Mouse (Mus musculus): Measurements from ENCODE around the gene Mphosph6. TPM values are rescaled to one million over a fixed set of nuclear protein-coding genes. Genes with fewer than 3 reads are reported as not detected.

Gene Mphosph6
- polyA plus RNA-seq, 1 experiment from 2014 or later = 43.4 TPM

GRCm38 (mm10) chr8:117796464-117796863 lies 5.3 kb downstream of the Mphosph6 start:
- H3K9me3 ChIP-seq (ENCODE audit: control insufficient read depth, low read length) = no peaks in the 10 kb centered on the region
- no peak overlapping the region for H3K4me2 ChIP-seq (ENCODE audit: low read depth, low read length)
- H3K27me3 ChIP-seq (replicated peaks; ENCODE audit: control insufficient read depth, insufficient read depth, low read length) = no peaks in the 10 kb centered on the region
- H3K4me1 ChIP-seq (ENCODE audit: control insufficient read depth, insufficient read depth, low read length) = peaks cover 16% of the 10 kb centered on the region
- H3K36me3 ChIP-seq (ENCODE audit: control insufficient read depth, insufficient read depth, low read length) = peaks cover 5% of the 10 kb centered on the region; the same call in 1 of the 2 replicates
- 85% methylated on average over 15 of the region's 15 CpGs for WGBS
- no peak overlapping the region for H3K27ac ChIP-seq (ENCODE audit: low read length)
- ATAC-seq = no peak
- no peak overlapping the region for H3K4me3 ChIP-seq (ENCODE audit: low read length)
- H3K9ac ChIP-seq (ENCODE audit: low read depth, low read length) = no peak overlapping the region

DNA sequence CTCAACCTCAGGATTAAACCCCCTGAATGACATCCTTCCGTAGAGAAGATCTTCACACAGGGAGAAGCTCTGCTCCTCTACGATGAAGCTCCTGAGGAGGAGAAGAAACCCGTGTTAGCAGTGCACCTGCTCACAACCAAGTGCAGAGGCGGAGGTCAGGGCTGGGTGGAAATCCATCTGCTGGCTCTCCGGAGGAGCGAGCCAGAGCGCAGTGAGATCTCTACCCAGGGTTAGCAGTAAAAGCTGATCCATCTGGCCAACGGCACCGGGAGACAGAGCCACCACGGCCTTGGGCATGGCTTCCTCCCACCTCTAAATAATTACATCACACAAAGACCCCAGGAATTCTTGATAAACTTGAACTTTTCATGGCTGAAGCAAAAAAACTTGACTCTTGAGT lies 7.2 kb downstream of the Mphosph6 start:
- Histone ChIP-seq H3K4me1 (ENCODE audit: control insufficient read depth, insufficient read depth, low read length) (peaks cover 3% of the 10 kb centered on the region; the same call in 1 of the 2 replicates), H3K36me3 (ENCODE audit: control insufficient read depth, insufficient read depth, low read length) (peaks cover 19% of the 10 kb centered on the region)

DNA sequence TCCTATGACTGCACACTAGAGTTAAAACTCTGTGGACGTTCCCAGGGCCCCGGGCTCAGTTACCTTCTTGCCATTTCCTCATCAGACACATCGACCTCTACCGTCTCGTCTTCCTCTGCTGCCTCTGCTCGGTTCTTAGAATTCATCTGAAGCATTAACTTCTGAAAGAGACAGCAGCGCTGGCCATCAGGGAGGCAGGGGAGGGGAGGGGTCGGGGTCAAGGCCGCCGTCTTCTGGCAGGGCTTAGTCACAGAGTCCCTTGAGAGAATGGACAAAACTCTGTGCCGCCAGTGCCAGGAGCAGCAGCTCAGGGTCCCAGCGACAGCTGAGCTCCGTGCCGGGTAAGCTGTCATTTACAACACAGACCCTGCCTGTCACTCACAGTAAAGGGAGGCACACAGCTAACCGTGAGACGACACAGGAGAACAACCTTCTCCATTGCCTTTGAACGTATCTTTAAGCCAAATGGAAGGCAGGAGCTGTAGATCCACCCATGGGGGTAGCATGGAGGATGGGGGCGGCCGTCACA lies 9.1 kb downstream of the Mphosph6 start:
- Histone ChIP-seq H3K9me3 (ENCODE audit: control insufficient read depth, low read length) (no peaks in the 10 kb centered on the region), H3K9ac (ENCODE audit: low read depth, low read length) (no peak overlapping the region), H3K4me2 (ENCODE audit: low read depth, low read length) (no peak overlapping the region), H3K4me1 (ENCODE audit: control insufficient read depth, insufficient read depth, low read length) (no peaks in the 10 kb centered on the region), H3K27ac (ENCODE audit: low read length) (no peak overlapping the region), H3K27me3 (replicated peaks; ENCODE audit: control insufficient read depth, insufficient read depth, low read length) (no peaks in the 10 kb centered on the region), H3K4me3 (ENCODE audit: low read length) (no peak overlapping the region), H3K36me3 (ENCODE audit: control insufficient read depth, insufficient read depth, low read length) (peaks cover 28% of the 10 kb centered on the region)
- ATAC-seq = no peak
- WGBS = 85% methylated on average over 19 of the region's 19 CpGs

More for the DNA sequence above, 7.2 kb downstream of the Mphosph6 start:
- Histone ChIP-seq H3K9ac (ENCODE audit: low read depth, low read length) (no peak overlapping the region), H3K9me3 (ENCODE audit: control insufficient read depth, low read length) (no peaks in the 10 kb centered on the region), H3K27ac (ENCODE audit: low read length) (no peak overlapping the region), H3K27me3 (replicated peaks; ENCODE audit: control insufficient read depth, insufficient read depth, low read length) (no peaks in the 10 kb centered on the region), H3K4me3 (ENCODE audit: low read length) (no peak overlapping the region), H3K4me2 (ENCODE audit: low read depth, low read length) (no peak overlapping the region)
- no peak for ATAC-seq
- 89% methylated on average over 10 of the region's 10 CpGs for WGBS

DNA sequence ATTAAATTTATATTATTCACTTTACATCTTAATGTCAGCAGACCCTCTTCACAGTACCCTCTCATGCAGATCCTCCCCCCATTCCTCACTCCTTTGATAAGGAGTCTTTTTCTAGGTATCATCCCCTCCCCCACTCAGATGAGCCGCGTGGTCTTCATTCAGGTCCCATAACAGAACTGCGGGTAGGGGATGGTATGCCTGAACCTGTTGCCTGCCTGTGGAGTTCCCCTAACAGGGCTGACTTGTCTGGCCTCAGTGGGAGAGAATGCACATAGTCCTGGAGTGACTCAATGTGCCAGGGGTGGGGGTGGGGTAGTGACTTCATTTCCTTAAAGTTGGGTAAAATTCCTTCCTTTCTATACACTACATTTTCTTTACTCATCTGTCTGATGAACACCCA lies 15.3 kb downstream of the Mphosph6 start:
- no peak overlapping the region for H3K4me3 ChIP-seq (ENCODE audit: low read length)
- H3K9me3 ChIP-seq (ENCODE audit: control insufficient read depth, low read length) = no peaks in the 10 kb centered on the region
- no peaks in the 10 kb centered on the region for H3K27me3 ChIP-seq (replicated peaks; ENCODE audit: control insufficient read depth, insufficient read depth, low read length)
- no peak for ATAC-seq
- peaks cover 23% of the 10 kb centered on the region for H3K36me3 ChIP-seq (ENCODE audit: control insufficient read depth, insufficient read depth, low read length)
- H3K4me1 ChIP-seq (ENCODE audit: control insufficient read depth, insufficient read depth, low read length) = no peaks in the 10 kb centered on the region
- H3K27ac ChIP-seq (ENCODE audit: low read length) = no peak overlapping the region
- no peak overlapping the region for H3K4me2 ChIP-seq (ENCODE audit: low read depth, low read length)
- 90% methylated on average over 3 of the region's 3 CpGs for WGBS
- no peak overlapping the region for H3K9ac ChIP-seq (ENCODE audit: low read depth, low read length)

DNA sequence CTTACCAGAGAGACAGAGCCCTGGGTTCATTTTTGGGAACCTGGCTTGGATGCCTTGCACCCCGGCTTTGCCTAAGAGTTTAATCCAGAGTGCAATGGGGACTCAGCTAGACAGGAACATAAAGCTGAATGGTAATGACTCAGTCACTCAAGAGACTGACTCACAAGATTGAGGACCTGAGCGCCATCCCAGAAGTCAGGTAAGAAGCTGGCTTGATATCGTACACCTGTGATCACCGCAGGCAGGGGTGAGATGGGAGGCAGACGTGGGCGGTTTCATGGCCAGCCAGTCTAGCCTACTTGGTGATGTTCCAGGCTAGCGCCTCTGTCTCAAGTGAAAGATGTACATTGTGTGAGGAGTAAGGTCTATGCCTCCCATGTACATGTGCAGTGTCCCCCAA lies 18.7 kb downstream of the Mphosph6 start:
- no peaks in the 10 kb centered on the region for H3K4me1 ChIP-seq (ENCODE audit: control insufficient read depth, insufficient read depth, low read length)
- H3K4me2 ChIP-seq (ENCODE audit: low read depth, low read length) = no peak overlapping the region
- no peak overlapping the region for H3K9ac ChIP-seq (ENCODE audit: low read depth, low read length)
- H3K4me3 ChIP-seq (ENCODE audit: low read length) = no peak overlapping the region
- no peaks in the 10 kb centered on the region for H3K27me3 ChIP-seq (replicated peaks; ENCODE audit: control insufficient read depth, insufficient read depth, low read length)
- 89% methylated on average over 7 of the region's 7 CpGs for WGBS
- no peak for ATAC-seq
- no peaks in the 10 kb centered on the region for H3K9me3 ChIP-seq (ENCODE audit: control insufficient read depth, low read length)
- H3K27ac ChIP-seq (ENCODE audit: low read length) = no peak overlapping the region
- H3K36me3 ChIP-seq (ENCODE audit: control insufficient read depth, insufficient read depth, low read length) = peaks cover 3% of the 10 kb centered on the region; the same call in 1 of the 2 replicates

DNA sequence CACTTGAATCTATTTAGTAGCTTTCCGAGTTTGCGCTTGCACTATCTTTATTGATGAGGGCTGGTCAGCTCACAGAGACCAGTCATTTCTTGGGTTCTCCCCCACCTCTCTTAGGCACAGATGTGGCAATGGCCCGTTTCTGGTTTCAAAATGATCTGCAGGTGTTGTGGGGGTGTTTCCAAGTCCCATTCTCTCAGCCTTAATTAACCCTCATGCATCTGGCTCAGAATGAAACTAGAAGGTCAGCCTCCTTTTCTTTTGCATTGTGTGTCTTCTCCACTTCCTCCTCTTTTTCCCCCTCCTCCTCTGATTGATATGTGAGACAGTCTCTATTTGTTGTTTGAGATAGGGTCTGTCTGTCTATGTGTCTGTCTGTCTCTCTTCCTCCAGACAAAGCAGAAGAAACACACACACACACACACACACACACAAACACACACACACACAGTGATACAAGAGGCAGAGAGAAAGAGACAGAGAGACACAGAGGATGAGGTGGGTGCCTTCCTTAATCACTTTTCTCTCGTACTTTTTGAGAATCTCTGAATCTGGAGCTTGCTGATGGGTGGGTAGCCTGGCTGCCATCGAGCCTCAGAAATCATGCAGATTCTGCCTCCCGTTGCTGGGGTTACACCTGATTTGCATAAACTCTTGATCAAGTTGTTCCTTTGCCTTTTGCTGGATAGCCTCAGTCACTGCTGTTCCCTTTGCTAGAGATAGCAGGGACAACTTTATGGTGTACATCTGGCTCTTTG lies 20.2 kb downstream of the Mphosph6 start:
- Histone ChIP-seq H3K4me2 (ENCODE audit: low read depth, low read length) (no peak overlapping the region), H3K27ac (ENCODE audit: low read length) (no peak overlapping the region), H3K4me1 (ENCODE audit: control insufficient read depth, insufficient read depth, low read length) (no peaks in the 10 kb centered on the region), H3K9me3 (ENCODE audit: control insufficient read depth, low read length) (no peaks in the 10 kb centered on the region), H3K27me3 (replicated peaks; ENCODE audit: control insufficient read depth, insufficient read depth, low read length) (no peaks in the 10 kb centered on the region), H3K36me3 (ENCODE audit: control insufficient read depth, insufficient read depth, low read length) (no peaks in the 10 kb centered on the region), H3K9ac (ENCODE audit: low read depth, low read length) (no peak overlapping the region), H3K4me3 (ENCODE audit: low read length) (no peak overlapping the region)
- WGBS = 65% methylated on average over 6 of the region's 6 CpGs
- no peak for ATAC-seq

DNA sequence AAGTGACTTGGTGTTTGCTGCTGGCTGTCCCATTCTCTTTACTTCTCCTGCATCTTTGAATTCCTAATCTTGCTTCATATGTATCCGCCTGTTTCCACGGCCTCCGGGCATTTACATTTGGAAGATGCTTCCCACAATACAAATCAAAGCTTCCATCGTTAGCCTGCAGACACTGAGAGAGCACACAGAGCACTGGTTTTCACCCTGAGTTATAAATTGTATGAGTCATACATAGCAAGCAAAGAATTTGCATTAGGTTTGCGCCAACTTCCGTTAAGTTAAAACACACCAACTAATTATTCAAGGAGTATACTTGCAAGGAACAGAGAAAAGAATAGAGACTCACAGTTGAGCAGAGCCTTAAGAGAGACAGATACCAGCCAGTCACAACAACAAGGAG lies 22.4 kb downstream of the Mphosph6 start:
- no peak overlapping the region for H3K4me3 ChIP-seq (ENCODE audit: low read length)
- no peak overlapping the region for H3K27ac ChIP-seq (ENCODE audit: low read length)
- H3K9ac ChIP-seq (ENCODE audit: low read depth, low read length) = no peak overlapping the region
- no peaks in the 10 kb centered on the region for H3K27me3 ChIP-seq (replicated peaks; ENCODE audit: control insufficient read depth, insufficient read depth, low read length)
- ATAC-seq = no peak
- no peak overlapping the region for H3K4me2 ChIP-seq (ENCODE audit: low read depth, low read length)
- no peaks in the 10 kb centered on the region for H3K36me3 ChIP-seq (ENCODE audit: control insufficient read depth, insufficient read depth, low read length)
- H3K9me3 ChIP-seq (ENCODE audit: control insufficient read depth, low read length) = no peaks in the 10 kb centered on the region
- 62% methylated on average over 6 of the region's 6 CpGs for WGBS
- no peaks in the 10 kb centered on the region for H3K4me1 ChIP-seq (ENCODE audit: control insufficient read depth, insufficient read depth, low read length)

GRCm38 (mm10) chr8:117778531-117779322 lies 23.0 kb downstream of the Mphosph6 start:
- no peak overlapping the region for H3K9ac ChIP-seq (ENCODE audit: low read depth, low read length)
- H3K27me3 ChIP-seq (replicated peaks; ENCODE audit: control insufficient read depth, insufficient read depth, low read length) = no peaks in the 10 kb centered on the region
- 65% methylated on average over 11 of the region's 11 CpGs for WGBS
- H3K36me3 ChIP-seq (ENCODE audit: control insufficient read depth, insufficient read depth, low read length) = no peaks in the 10 kb centered on the region
- H3K27ac ChIP-seq (ENCODE audit: low read length) = no peak overlapping the region
- H3K9me3 ChIP-seq (ENCODE audit: control insufficient read depth, low read length) = no peaks in the 10 kb centered on the region
- no peak overlapping the region for H3K4me3 ChIP-seq (ENCODE audit: low read length)
- H3K4me2 ChIP-seq (ENCODE audit: low read depth, low read length) = no peak overlapping the region
- no peaks in the 10 kb centered on the region for H3K4me1 ChIP-seq (ENCODE audit: control insufficient read depth, insufficient read depth, low read length)
- no peak for ATAC-seq

DNA sequence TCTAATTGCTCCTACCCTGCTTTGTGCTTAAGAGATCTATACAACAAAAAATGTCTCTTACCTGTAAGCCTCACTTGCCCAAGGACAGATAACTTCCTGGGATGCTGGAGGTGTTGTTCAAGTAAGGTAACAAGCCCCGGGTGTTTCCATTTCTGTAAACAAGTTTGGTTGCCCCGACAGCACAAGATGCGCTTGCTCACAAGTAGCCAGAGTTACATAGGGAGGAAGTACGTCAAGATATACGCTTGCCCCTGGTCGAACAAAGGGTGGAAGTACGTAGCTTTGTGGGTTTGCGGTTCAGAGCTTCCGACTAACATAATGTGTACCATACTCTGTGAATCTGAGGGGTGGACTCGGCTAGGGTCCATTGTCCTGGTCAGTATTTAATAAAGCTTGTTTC lies 25.7 kb downstream of the Mphosph6 start:
- Histone ChIP-seq H3K9me3 (ENCODE audit: control insufficient read depth, low read length) (no peaks in the 10 kb centered on the region), H3K27me3 (replicated peaks; ENCODE audit: control insufficient read depth, insufficient read depth, low read length) (no peaks in the 10 kb centered on the region), H3K4me1 (ENCODE audit: control insufficient read depth, insufficient read depth, low read length) (no peaks in the 10 kb centered on the region), H3K9ac (ENCODE audit: low read depth, low read length) (no peak overlapping the region), H3K36me3 (ENCODE audit: control insufficient read depth, insufficient read depth, low read length) (no peaks in the 10 kb centered on the region), H3K4me2 (ENCODE audit: low read depth, low read length) (no peak overlapping the region), H3K4me3 (ENCODE audit: low read length) (no peak overlapping the region), H3K27ac (ENCODE audit: low read length) (no peak overlapping the region)
- 82% methylated on average over 10 of the region's 10 CpGs for WGBS
- no peak for ATAC-seq

Data from intestine, embryonic 16.5 days (tissue).